12 mouse cellular contexts compared by ENCODE assay signal in genomic region chrX:52273016-52273415, GRCm38 (mm10).
"Had no signal": no experiment of that assay in that cellular context is flagged by ENCODE, and none has a peak within 500 bp of the region (broad histone marks: within the 10 kb centered on the region; RNA-seq: fewer than 3 reads in every experiment).

No protein-coding gene starts in this region.

- DNase-seq: kidney, adult 18-20 months; kidney, adult 9 months; kidney, postnatal 14 days; kidney, postnatal 4 days; left cerebral cortex, postnatal 4 days; lung, adult 18-20 months; lung, postnatal 10 days; lung, postnatal 36 days; right cerebral cortex, adult 18-20 months; right cerebral cortex, postnatal 14 days; right cerebral cortex, postnatal 4 days; thymus, postnatal 25 days had no signal
